Mouse (Mus musculus) MEL (cell line): Measurements from ENCODE around the gene Ccdc188. TPM values are rescaled to one million over a fixed set of nuclear protein-coding genes. Genes with fewer than 3 reads are reported as not detected.

Source experiments
- DNase-seq: peaks from one replicate; pipeline ENCODE4 v3.0.0; 2011; ENCODE audit warnings: low read depth, low spot score
- H3K27ac ChIP-seq: 2 replicates; pipeline ENCODE4 v1.5.1; 2012; ENCODE audit warnings: low read depth, mild to moderate bottlenecking, control low read depth, low read length, moderate library complexity; ENCODE audit not compliant: control insufficient read depth
- H3K27me3 ChIP-seq, 2 experiments: fragments of 150-350 bp in 1 of 2; sonication (generic) in 1 of 2; 2 replicates each; pipeline ENCODE4 v1.6.1; 2012; ENCODE audit warnings: low read length in 2 of 2, mild to moderate bottlenecking in 2 of 2, improper control_type of control experiment in 1 of 2, moderate library complexity in 1 of 2; ENCODE audit not compliant: insufficient read depth in 2 of 2, control insufficient read depth in 1 of 2
- H3K36me3 ChIP-seq, 2 experiments: 2 replicates each; pipeline ENCODE4 v1.6.1; 2012 to 2014; ENCODE audit warnings: low read length in 2 of 2, improper control_type of control experiment in 1 of 2, inconsistent platforms in 1 of 2, mild to moderate bottlenecking in 1 of 2; ENCODE audit not compliant: insufficient read depth in 2 of 2, control insufficient read depth in 1 of 2
- H3K4me1 ChIP-seq, 2 experiments: fragments of 150-350 bp in 1 of 2; sonication (generic) in 1 of 2; 2 replicates each; pipeline ENCODE4 v1.6.1; 2012; ENCODE audit warnings: low read length in 2 of 2, improper control_type of control experiment in 1 of 2, mild to moderate bottlenecking in 1 of 2; ENCODE audit not compliant: insufficient read depth in 2 of 2, control insufficient read depth in 1 of 2
- H3K4me3 ChIP-seq, 2 experiments: fragments of 150-350 bp in 1 of 2; sonication (generic) in 1 of 2; 2 replicates each; pipeline ENCODE4 v1.5.1; 2012; ENCODE audit warnings: low read depth in 2 of 2, low read length in 2 of 2, mild to moderate bottlenecking in 2 of 2, moderate library complexity in 2 of 2, control low read depth in 1 of 2, improper control_type of control experiment in 1 of 2; ENCODE audit not compliant: control insufficient read depth in 1 of 2, insufficient read depth in 1 of 2
- H3K79me2 ChIP-seq: 2 replicates; pipeline ENCODE4 v1.6.1; 2012; ENCODE audit warnings: mild to moderate bottlenecking, low read length, moderate library complexity; ENCODE audit not compliant: control insufficient read depth, poor library complexity, insufficient read depth
- H3K9ac ChIP-seq: 2 replicates; pipeline ENCODE4 v1.6.1; 2012; ENCODE audit warnings: low read depth, mild to moderate bottlenecking, control low read depth, low read length, moderate library complexity; ENCODE audit not compliant: control insufficient read depth, poor library complexity, severe bottlenecking
- H3K9me3 ChIP-seq: fragments of 150-350 bp; sonication (generic); replicated peaks from 2 replicates; pipeline ENCODE4 v1.6.1; 2012; ENCODE audit warnings: mild to moderate bottlenecking, low read length, improper control_type of control experiment, moderate library complexity; ENCODE audit not compliant: insufficient read depth
- CHD1 ChIP-seq: IDR thresholded peaks from 2 replicates; pipeline ENCODE4 v1.6.1; 2012; ENCODE audit warnings: low read depth, mild to moderate bottlenecking, inconsistent platforms, low read length, improper control_type of control experiment
- E2F4 ChIP-seq: IDR thresholded peaks from 2 replicates; pipeline ENCODE4 v1.6.1; 2011; ENCODE audit warnings: low read depth, low read length, improper control_type of control experiment, borderline replicate concordance
- GABPA ChIP-seq: IDR thresholded peaks from 2 replicates; pipeline ENCODE4 v1.6.1; 2012; ENCODE audit warnings: low read depth, mild to moderate bottlenecking, inconsistent platforms, low read length, improper control_type of control experiment, moderate library complexity
- JUND ChIP-seq: IDR thresholded peaks from 2 replicates; pipeline ENCODE4 v1.6.1; 2011; ENCODE audit warnings: low read depth, mild to moderate bottlenecking, improper control_type of control experiment, low read length
- KAT2A ChIP-seq: conservative IDR thresholded peaks from 2 replicates; pipeline ENCODE4 v1.6.1; 2012; ENCODE audit warnings: low read depth, low read length, improper control_type of control experiment, inconsistent platforms
- MAX ChIP-seq: IDR thresholded peaks from 2 replicates; pipeline ENCODE4 v1.6.1; 2011; ENCODE audit warnings: low read length, improper control_type of control experiment
- MEF2A ChIP-seq: IDR thresholded peaks from 2 replicates; pipeline ENCODE4 v1.6.1; 2014; ENCODE audit warnings: low read depth, mild to moderate bottlenecking, inconsistent platforms, low read length, improper control_type of control experiment; ENCODE audit not compliant: poor library complexity, insufficient replicate concordance, severe bottlenecking; ENCODE audit errors: extremely low read depth
- MYB ChIP-seq: IDR thresholded peaks from 2 replicates; pipeline ENCODE4 v1.6.1; 2011; ENCODE audit warnings: mild to moderate bottlenecking, low read depth, low read length, improper control_type of control experiment
- MYC ChIP-seq: IDR thresholded peaks from 2 replicates; pipeline ENCODE4 v1.6.1; 2011; ENCODE audit warnings: low read depth, mild to moderate bottlenecking, low read length, improper control_type of control experiment, moderate library complexity
- NELFE ChIP-seq: IDR thresholded peaks from 2 replicates; pipeline ENCODE4 v1.6.1; 2011; ENCODE audit warnings: low read depth, low read length, improper control_type of control experiment
- POLR2AphosphoS2 ChIP-seq: IDR thresholded peaks from 2 replicates; pipeline ENCODE4 v1.6.1; 2011; ENCODE audit warnings: low read length, improper control_type of control experiment
- TAL1 ChIP-seq: IDR thresholded peaks from 2 replicates; pipeline ENCODE4 v1.6.1; 2012; ENCODE audit warnings: mild to moderate bottlenecking, inconsistent platforms, low read length, moderate library complexity, mixed read lengths
- USF1 ChIP-seq: IDR thresholded peaks from 2 replicates; pipeline ENCODE4 v1.6.1; 2014; ENCODE audit warnings: low read depth, mild to moderate bottlenecking, inconsistent platforms, low read length, improper control_type of control experiment, moderate library complexity
- USF2 ChIP-seq, 2 experiments: IDR thresholded peaks; 2 replicates each; pipeline ENCODE4 v1.6.1; 2011 to 2012; ENCODE audit warnings: improper control_type of control experiment in 2 of 2, low read length in 2 of 2, borderline replicate concordance in 1 of 2, inconsistent platforms in 1 of 2, low read depth in 1 of 2, mild to moderate bottlenecking in 1 of 2; ENCODE audit not compliant: insufficient read depth in 1 of 2
- ZC3H11A ChIP-seq: IDR thresholded peaks from 2 replicates; pipeline ENCODE4 v1.6.1; 2012; ENCODE audit warnings: low read depth, mild to moderate bottlenecking, inconsistent platforms, low read length, improper control_type of control experiment
- ZKSCAN1 ChIP-seq: IDR thresholded peaks from 2 replicates; pipeline ENCODE4 v1.6.1; 2012; ENCODE audit warnings: low read depth, mild to moderate bottlenecking, inconsistent platforms, low read length, improper control_type of control experiment, moderate library complexity
- ZMIZ1 ChIP-seq: IDR thresholded peaks from 2 replicates; pipeline ENCODE4 v1.6.1; 2012; ENCODE audit warnings: low read depth, mild to moderate bottlenecking, inconsistent platforms, low read length, improper control_type of control experiment, moderate library complexity
- ZNF384 ChIP-seq: IDR thresholded peaks from 2 replicates; pipeline ENCODE4 v1.6.1; 2012; ENCODE audit warnings: low read depth, mild to moderate bottlenecking, inconsistent platforms, low read length, improper control_type of control experiment
- polyA plus RNA-seq, 2 experiments: library from polyadenylated mRNA; stranded (reverse) in 1 of 2; unstranded in 1 of 2; fragments of >175 nt in 1 of 2; fragments of >200 nt in 1 of 2; gene quantifications; 2 replicates each; pipeline versions ENCODE4 v1.2.1 to v1.2.4; 2012; ENCODE audit warnings: low replicate concordance in 2 of 2, low read depth in 1 of 2; ENCODE audit not compliant: insufficient read length in 2 of 2, insufficient read depth in 1 of 2, missing spikeins in 1 of 2
- total RNA-seq: library from RNA; depleted of rRNA; stranded (reverse); fragments of 300-350 nt; gene quantifications from 2 replicates; pipeline ENCODE4 v1.2.3, GENCODE M21; 2012

Gene Ccdc188
- total and polyA plus RNA-seq, 3 experiments, result not detected

- peaks cover 0 to 6% of the 10 kb centered on the region in 2 experiments; a peak in 2 of 4 replicates for H3K36me3 ChIP-seq
- H3K79me2 ChIP-seq, result peaks cover 25% of the 10 kb centered on the region
- H3K4me3 ChIP-seq, result no peak overlapping the region
- no peaks in the 10 kb centered on the region for H3K9me3 ChIP-seq
- H3K27me3 ChIP-seq, result no peaks in the 10 kb centered on the region
- H3K27ac ChIP-seq, result no peak overlapping the region
- peak; percentile 26 for DNase-seq
- no peak overlapping the region for H3K9ac ChIP-seq
- H3K4me1 ChIP-seq, result peaks cover 0 to 21% of the 10 kb centered on the region in 2 experiments; a peak in 3 of 4 replicates
- TF ChIP-seq GABPA, result no peak
- TF ChIP-seq MYC, result no peak
- no peak for TF ChIP-seq USF1
- TF ChIP-seq CHD1, result no peak
- TF ChIP-seq ZKSCAN1, result no peak
- TF ChIP-seq MEF2A, result no peak
- no peak for TF ChIP-seq KAT2A
- no peak for TF ChIP-seq USF2 (IDR thresholded peaks at IDR 0.05; ENCODE audit: borderline replicate concordance in 1 of 2, insufficient read depth in 1 of 2, low read depth in 1 of 2, low read length in 2 of 2)
- no peak for TF ChIP-seq E2F4
- no peak for TF ChIP-seq ZC3H11A
- TF ChIP-seq POLR2AphosphoS2, result no peak
- TF ChIP-seq ZNF384, result no peak
- no peak for TF ChIP-seq NELFE
These were observed 15.8 kb downstream of the Ccdc188 start for GRCm38 (mm10) chr16:18233451-18233850.

- DNase-seq, result no peak
These were observed 16.4 kb downstream of the Ccdc188 start for GRCm38 (mm10) chr16:18233919-18234670.

More at GRCm38 (mm10) chr16:18233919-18234670, 16.4 kb downstream of the Ccdc188 start:
- TF ChIP-seq MAX (0 out of 2 replicates have a peak, but pooled peaks have one; percentile 1), ZMIZ1 (no peak), CHD1 (no peak), MYB (no peak), E2F4 (no peak), JUND (no peak), TAL1 (no peak), ZKSCAN1 (no peak)
- H3K9ac ChIP-seq, result peak overlapping the region; percentile 74
- H3K79me2 ChIP-seq, result peaks cover 25% of the 10 kb centered on the region
- H3K4me3 ChIP-seq, result peak overlapping the region; percentile 82 to 96
- H3K27me3 ChIP-seq, result no peaks in the 10 kb centered on the region
- no peaks in the 10 kb centered on the region for H3K9me3 ChIP-seq
- peaks cover 0 to 6% of the 10 kb centered on the region in 2 experiments; a peak in 2 of 4 replicates for H3K36me3 ChIP-seq
- H3K4me1 ChIP-seq, result peaks cover 0 to 21% of the 10 kb centered on the region in 2 experiments; a peak in 3 of 4 replicates
- H3K27ac ChIP-seq, result no peak overlapping the region
